Mouse (Mus musculus) intestine, embryonic 16.5 days (tissue): Measurements from ENCODE around the gene Iqcd. TPM values are rescaled to one million over a fixed set of nuclear protein-coding genes. Genes with fewer than 3 reads are reported as not detected.

ENCODE experiments used
- ATAC-seq: fragments of 200-750 bp; cut with Nextera tagmentation; 2 replicates; pipeline ENCODE4 v1.8.0; 2017; ENCODE audit warnings: moderate TSS enrichment, moderate library complexity
- H3K27ac ChIP-seq: fragments of 300-500 bp; sonication (generic); 2 replicates; pipeline ENCODE4 v1.5.1; 2014; ENCODE audit warnings: mild to moderate bottlenecking, low read length
- H3K27me3 ChIP-seq: fragments of 300-500 bp; sonication (generic); replicated peaks from 2 replicates; pipeline ENCODE4 v1.6.1; 2014; ENCODE audit warnings: low read length, control low read depth, mixed read lengths; ENCODE audit not compliant: control insufficient read depth, insufficient read depth
- H3K36me3 ChIP-seq: fragments of 300-500 bp; sonication (generic); 2 replicates; pipeline ENCODE4 v1.6.1; 2014; ENCODE audit warnings: low read length, control low read depth; ENCODE audit not compliant: control insufficient read depth, insufficient read depth
- H3K4me1 ChIP-seq: fragments of 300-500 bp; sonication (generic); 2 replicates; pipeline ENCODE4 v1.6.1; 2014; ENCODE audit warnings: low read length, control low read depth, mixed read lengths; ENCODE audit not compliant: control insufficient read depth, insufficient read depth
- H3K4me2 ChIP-seq: fragments of 300-500 bp; sonication (generic); 2 replicates; pipeline ENCODE4 v1.6.1; 2014; ENCODE audit warnings: low read depth, low read length, control low read depth
- H3K4me3 ChIP-seq: fragments of 300-500 bp; sonication (generic); 2 replicates; pipeline ENCODE4 v1.5.1; 2014; ENCODE audit warnings: mild to moderate bottlenecking, low read length
- H3K9ac ChIP-seq: fragments of 300-500 bp; sonication (generic); 2 replicates; pipeline ENCODE4 v1.6.1; 2014; ENCODE audit warnings: low read depth, low read length
- H3K9me3 ChIP-seq: fragments of 300-500 bp; sonication (generic); 2 replicates; pipeline ENCODE4 v1.6.1; 2016; ENCODE audit warnings: low read length, control low read depth; ENCODE audit not compliant: control insufficient read depth
- WGBS: fragments of 180-500 bp; shearing (Covaris S2); extraction: QIAGEN DNeasy Blood & Tissue Kit; methylation state at CpG from one replicate; pipeline ENCODE4 v1.1.7; 2014; 5-methylcytosine and 5-hydroxymethylcytosine counted together
- polyA plus RNA-seq: library from polyadenylated mRNA; unstranded; fragments of >200 nt; fragmentation: Nextera tagmentation; extraction: Ambion mirVana; gene quantifications from 2 replicates; pipeline ENCODE4 v1.2.1, GENCODE M21; 2015

Gene Iqcd
- polyA plus RNA-seq, 1 experiment from 2014 or later: 0.27 TPM

DNA sequence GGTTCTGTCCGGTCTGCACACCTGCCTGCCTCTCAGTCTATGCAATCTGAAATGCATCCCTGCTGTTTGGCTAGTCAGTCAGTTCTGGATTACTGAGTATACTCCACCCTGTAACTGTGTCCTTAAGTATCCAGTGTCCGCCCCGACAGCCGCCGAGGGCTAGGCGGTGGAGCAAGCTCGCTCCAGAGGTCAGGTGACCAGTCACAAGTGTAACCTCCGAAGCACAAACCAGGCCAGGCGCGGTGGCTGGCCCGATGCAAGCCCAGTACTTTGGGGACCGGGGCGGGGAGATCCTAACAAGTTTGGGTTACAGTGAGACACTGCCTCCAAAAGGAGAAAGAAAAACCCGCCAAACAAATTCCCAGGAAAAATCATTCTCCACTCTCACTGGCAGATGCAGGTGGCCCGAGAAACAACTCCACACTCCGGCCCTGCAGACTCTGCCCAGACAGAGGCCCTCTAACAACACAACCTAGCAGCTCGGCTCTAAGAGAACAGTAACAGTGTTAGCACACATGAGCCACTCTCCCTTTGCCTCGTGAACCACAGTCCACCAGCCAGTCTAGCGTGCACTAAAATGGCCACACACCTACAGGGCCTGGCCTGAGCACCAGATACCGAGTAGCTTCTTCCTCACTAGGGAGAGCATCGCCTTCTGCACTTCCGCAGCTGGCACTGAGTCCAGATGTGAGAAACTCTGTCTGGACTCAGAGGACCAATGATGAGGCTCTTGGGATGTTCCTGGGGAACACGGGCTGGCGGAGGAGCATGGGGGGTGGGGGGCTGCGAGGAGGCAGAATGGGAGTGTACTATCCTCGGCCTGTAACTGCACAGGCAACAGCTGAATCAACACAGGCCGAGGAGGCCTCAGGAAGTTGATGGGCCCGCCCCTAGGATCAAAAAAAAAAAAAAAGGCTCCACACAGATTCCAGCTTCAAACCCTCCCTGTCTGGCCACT lies 25.6 kb upstream of the Iqcd start:
- Histone ChIP-seq H3K27me3 (no peaks in the 10 kb centered on the region), H3K4me2 (peak overlapping the region; percentile 27; the same call in 1 of the 2 replicates), H3K9ac (peak overlapping the region; percentile 17), H3K4me3 (no peak overlapping the region), H3K36me3 (no peaks in the 10 kb centered on the region), H3K9me3 (no peaks in the 10 kb centered on the region), H3K27ac (peak overlapping the region; percentile 89), H3K4me1 (peaks cover 89% of the 10 kb centered on the region)
- peak; percentile 73 for ATAC-seq
- 33% methylated on average over 28 of the region's 28 CpGs for WGBS

DNA sequence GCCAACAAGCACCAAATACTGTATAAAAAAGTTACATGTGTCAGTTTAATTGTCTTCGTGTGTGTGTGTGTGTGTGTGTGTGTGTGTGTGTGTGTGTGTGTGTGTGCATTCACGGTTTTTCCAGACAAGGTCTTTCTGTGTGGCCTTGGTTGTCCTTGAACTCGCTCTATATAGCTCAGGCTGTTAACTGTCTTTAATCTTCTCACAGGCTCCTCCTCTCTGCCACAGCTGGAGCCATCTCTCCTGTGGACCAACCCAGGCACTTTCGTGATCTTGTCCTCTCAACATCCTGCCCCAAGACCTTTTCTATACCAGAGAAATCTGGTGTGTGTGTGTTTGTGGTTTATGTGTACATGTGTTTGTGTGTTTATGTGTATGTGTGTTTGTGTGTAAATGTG lies 24.9 kb upstream of the Iqcd start:
- Histone ChIP-seq H3K4me1 (peaks cover 89% of the 10 kb centered on the region), H3K4me2 (0 out of 2 replicates have a peak overlapping the region, but pooled peaks have one; percentile 27), H3K9me3 (no peaks in the 10 kb centered on the region)

DNA sequence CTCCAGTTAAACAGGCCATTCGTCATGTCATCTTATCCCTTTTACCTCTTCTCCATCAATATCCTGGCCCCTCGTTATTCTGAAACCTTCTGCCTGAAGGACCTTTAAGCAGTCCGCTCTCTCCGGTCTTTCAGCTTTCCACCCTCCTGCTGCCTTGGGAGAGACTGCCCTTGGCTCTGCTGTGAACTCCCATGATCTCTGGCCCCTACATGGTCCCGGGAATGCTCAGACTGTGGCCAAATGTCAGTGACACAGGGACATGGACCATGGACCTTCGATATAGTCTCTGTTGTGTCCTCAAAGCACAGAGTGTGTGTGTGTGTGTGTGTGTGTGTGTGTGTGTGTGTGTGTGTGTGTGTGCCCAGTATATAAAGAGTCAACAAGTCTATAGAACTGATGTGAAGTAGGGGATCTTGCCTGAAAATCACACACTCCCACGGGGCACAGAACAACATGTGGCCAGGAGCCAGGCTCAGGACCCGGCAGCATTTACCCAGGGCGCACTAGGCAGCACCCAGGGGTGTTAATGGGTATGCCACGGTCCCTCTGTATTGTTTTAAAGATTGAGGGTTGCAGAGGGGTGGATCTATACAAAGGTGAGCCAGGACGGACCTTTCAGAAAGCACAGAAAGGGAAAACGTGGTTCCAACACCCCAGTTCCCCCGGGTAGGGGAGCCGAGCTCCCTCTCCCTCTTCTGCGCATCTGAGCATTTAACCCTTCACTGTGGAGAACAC lies 23.5 kb upstream of the Iqcd start:
- Histone ChIP-seq H3K9me3 (no peaks in the 10 kb centered on the region), H3K4me2 (no peak overlapping the region), H3K9ac (peak overlapping the region; percentile 47; the same call in 1 of the 2 replicates), H3K36me3 (no peaks in the 10 kb centered on the region), H3K27ac (peak overlapping the region; percentile 66), H3K4me3 (no peak overlapping the region), H3K4me1 (peaks cover 83% of the 10 kb centered on the region), H3K27me3 (no peaks in the 10 kb centered on the region)
- no peak for ATAC-seq
- 45% methylated on average over 15 of the region's 15 CpGs for WGBS

More for the DNA sequence above, 24.9 kb upstream of the Iqcd start:
- no peak overlapping the region for H3K4me3 ChIP-seq
- ATAC-seq: no peak
- H3K36me3 ChIP-seq: no peaks in the 10 kb centered on the region
- no peaks in the 10 kb centered on the region for H3K27me3 ChIP-seq
- H3K9ac ChIP-seq: no peak overlapping the region
- peak overlapping the region; percentile 89 for H3K27ac ChIP-seq
- 22% methylated on average over 4 of the region's 4 CpGs for whole genome bisulfite sequencing

DNA sequence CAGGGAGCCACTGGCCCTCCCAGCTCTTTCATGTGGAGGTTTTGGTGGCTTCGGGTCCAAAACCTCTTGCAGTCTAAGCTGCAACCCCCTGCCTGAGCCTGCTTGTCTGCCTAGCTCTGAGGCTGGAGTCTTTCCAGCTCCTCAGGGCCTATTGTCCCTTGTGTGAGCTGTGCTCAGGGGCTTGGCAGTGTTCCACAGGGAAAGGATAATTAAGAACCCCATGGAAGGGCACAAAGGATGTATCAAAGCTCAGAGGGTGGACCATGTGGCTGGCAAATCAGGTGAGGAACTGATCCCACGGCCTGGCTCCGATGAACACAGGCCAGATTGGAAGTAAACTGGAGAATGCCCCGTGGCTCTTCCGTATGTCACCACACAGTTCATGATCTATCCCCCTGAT lies 22.7 kb upstream of the Iqcd start:
- WGBS: 70% methylated on average over 5 of the region's 5 CpGs
- Histone ChIP-seq H3K27me3 (no peaks in the 10 kb centered on the region), H3K9me3 (no peaks in the 10 kb centered on the region), H3K36me3 (no peaks in the 10 kb centered on the region), H3K4me2 (no peak overlapping the region), H3K27ac (peak overlapping the region; percentile 30), H3K9ac (peak overlapping the region; percentile 47; the same call in 1 of the 2 replicates), H3K4me3 (no peak overlapping the region), H3K4me1 (peaks cover 84% of the 10 kb centered on the region)
- no peak for ATAC-seq

DNA sequence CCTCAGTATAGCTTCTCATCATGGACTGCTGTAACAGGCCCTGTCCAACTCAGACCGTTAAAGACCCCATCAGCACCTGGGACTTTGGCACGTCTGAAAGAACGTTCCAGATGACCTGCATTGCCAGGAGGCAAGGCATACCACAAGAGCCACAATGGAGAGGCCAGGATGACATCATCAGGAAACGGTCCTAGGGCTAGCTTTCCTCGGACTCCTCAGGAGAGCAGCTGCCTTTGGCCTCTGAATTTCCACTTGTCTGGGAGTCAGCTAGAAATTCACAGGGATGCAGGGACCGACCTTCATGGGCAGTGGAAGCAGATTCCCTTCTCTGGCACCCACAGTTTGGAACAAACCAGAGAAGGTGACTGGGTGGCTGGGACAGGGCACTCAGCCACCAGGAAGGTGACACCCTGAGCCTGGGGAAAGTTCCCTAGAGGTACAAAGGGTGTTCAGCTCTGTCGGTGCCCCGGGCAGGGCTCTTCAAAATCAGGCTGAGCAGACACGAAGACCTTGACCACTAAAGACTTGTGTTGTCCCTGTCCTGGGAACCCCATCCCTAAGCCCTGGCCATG lies 22.0 kb upstream of the Iqcd start:
- Histone ChIP-seq H3K9me3 (no peaks in the 10 kb centered on the region), H3K4me3 (no peak overlapping the region), H3K4me2 (no peak overlapping the region), H3K9ac (no peak overlapping the region), H3K4me1 (peaks cover 87% of the 10 kb centered on the region), H3K27ac (peak overlapping the region; percentile 82), H3K27me3 (no peaks in the 10 kb centered on the region), H3K36me3 (no peaks in the 10 kb centered on the region)
- ATAC-seq: no peak
- 57% methylated on average over 9 of the region's 9 CpGs for WGBS

DNA sequence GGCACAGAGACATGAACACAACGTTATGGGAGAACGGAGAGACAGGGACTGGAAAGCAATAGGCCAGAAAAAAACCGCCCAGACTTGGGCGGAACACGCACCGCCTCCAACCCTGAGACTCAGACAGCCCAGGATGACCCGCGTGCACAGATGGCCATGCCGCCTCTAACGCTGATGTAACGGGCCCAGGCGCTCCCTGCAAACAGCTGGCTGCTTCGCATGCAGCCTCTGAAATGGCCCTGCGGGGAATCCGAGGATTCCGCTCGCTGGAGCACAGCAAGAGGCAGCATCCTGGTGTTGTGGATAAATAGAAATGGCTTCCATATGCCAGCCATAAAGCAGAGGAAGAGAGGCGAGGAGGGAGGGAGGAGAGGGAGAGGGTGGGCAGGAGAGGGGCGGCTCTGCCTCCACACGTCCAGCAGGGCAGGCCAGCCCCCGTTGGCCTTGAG lies 21.5 kb upstream of the Iqcd start:
- H3K9ac ChIP-seq: peak overlapping the region; percentile 45; the same call in 1 of the 2 replicates
- no peak overlapping the region for H3K4me2 ChIP-seq
- H3K36me3 ChIP-seq: no peaks in the 10 kb centered on the region
- peak; percentile 25 for ATAC-seq
- peak overlapping the region; percentile 82 for H3K27ac ChIP-seq
- peaks cover 85% of the 10 kb centered on the region for H3K4me1 ChIP-seq
- H3K4me3 ChIP-seq: no peak overlapping the region
- H3K9me3 ChIP-seq: no peaks in the 10 kb centered on the region
- no peaks in the 10 kb centered on the region for H3K27me3 ChIP-seq
- 40% methylated on average over 21 of the region's 21 CpGs for WGBS

DNA sequence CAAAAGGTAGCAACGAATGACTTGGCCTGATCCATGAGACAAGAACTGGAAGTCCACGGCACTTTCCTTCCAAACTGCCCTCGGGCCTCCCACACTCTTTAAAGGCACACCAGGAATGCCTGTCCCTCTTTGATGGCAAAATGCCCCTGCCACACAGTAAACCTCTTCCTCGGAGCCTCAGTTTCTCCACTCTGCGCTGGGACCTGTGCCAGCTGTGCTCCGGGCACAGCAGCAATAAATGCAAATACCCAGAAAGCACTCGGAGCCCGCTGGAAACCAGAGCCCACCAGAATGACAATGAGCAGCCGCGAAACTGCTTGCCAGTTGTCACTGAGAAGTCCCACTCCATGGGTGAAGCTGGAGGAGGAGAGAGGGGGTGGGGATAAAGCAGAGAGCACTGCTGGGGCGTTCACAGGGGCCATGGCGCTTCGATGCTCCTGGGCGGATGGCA lies 21.0 kb upstream of the Iqcd start:
- Histone ChIP-seq H3K4me2 (no peak overlapping the region), H3K27ac (peak overlapping the region; percentile 82), H3K9me3 (no peaks in the 10 kb centered on the region), H3K4me3 (no peak overlapping the region), H3K4me1 (peaks cover 82% of the 10 kb centered on the region), H3K9ac (peak overlapping the region; percentile 45; the same call in 1 of the 2 replicates), H3K36me3 (no peaks in the 10 kb centered on the region), H3K27me3 (no peaks in the 10 kb centered on the region)
- ATAC-seq: no peak
- WGBS: 56% methylated on average over 14 of the region's 14 CpGs

DNA sequence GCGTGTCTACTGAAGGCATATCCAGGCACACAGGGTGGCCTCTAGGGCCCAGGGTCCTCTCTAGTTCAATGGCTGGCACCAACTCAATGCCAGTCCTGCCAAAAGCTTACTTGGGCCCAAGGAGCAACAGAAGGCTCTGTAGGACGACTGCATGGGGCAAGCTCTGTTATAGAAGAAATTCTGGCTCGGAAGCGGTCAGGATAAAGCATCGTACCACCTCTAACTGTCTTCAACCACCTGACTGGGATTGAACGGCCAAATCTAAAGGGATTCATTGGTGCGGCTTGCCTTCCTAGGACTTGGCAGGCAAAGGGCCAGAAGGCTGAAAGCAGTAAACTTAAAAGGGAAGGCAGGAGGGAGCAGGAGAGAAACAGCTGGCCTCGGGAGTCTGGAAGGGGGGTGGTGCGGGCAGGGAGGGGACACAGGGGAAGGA lies 20.5 kb upstream of the Iqcd start:
- no peaks in the 10 kb centered on the region for H3K9me3 ChIP-seq
- no peak overlapping the region for H3K9ac ChIP-seq
- H3K27ac ChIP-seq: peak overlapping the region; percentile 82; the same call in 1 of the 2 replicates
- ATAC-seq: no peak
- H3K4me2 ChIP-seq: no peak overlapping the region
- no peak overlapping the region for H3K4me3 ChIP-seq
- no peaks in the 10 kb centered on the region for H3K27me3 ChIP-seq
- no peaks in the 10 kb centered on the region for H3K36me3 ChIP-seq
- H3K4me1 ChIP-seq: peaks cover 77% of the 10 kb centered on the region
- WGBS: 52% methylated on average over 9 of the region's 9 CpGs

DNA sequence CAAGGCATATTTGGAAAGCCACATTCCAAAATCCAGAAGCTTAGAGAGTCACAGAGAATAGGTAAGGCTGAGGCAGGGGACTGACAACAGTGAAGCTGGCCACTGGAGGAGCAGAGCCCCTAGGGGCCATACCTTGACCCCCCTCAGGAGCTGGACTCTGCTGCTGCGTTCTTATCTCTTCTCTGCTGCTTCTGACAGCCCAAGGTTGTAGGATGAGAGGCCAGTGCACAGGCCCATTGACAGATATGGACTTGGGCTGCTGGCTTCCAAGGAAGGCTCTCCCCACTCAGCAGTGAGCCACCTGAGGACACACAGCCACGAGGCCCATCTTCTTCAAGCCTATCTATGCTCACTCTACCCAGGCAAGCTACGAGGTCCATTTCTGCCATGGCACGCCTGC lies 19.9 kb upstream of the Iqcd start:
- H3K27ac ChIP-seq: no peak overlapping the region
- H3K36me3 ChIP-seq: no peaks in the 10 kb centered on the region
- no peaks in the 10 kb centered on the region for H3K27me3 ChIP-seq
- peaks cover 71% of the 10 kb centered on the region for H3K4me1 ChIP-seq
- H3K9ac ChIP-seq: no peak overlapping the region
- no peak overlapping the region for H3K4me2 ChIP-seq
- 67% methylated on average over 4 of the region's 4 CpGs for WGBS
- no peak overlapping the region for H3K4me3 ChIP-seq
- H3K9me3 ChIP-seq: no peaks in the 10 kb centered on the region
- ATAC-seq: no peak
